Mouse (Mus musculus) spleen, postnatal 36 days (tissue): ENCODE data around the gene Micu1.
A peak's percentile ranks its signal among the peaks of the same experiment; 100 is the strongest.

Experiments
- DNase-seq, 2 experiments: peaks; one replicate each; pipeline ENCODE4 v3.0.0; 2022; ENCODE audit warnings: low spot score in 2 of 2, mixed read lengths in 1 of 2

The Micu1 gene

GRCm38 (mm10) chr10:59721555-59721954 is 19.3 kb downstream of the Micu1 start:
- no peak for DNase-seq

- DNase-seq, result no peak
These were observed 22.4 kb downstream of the Micu1 start for GRCm38 (mm10) chr10:59724634-59725033.

DNA sequence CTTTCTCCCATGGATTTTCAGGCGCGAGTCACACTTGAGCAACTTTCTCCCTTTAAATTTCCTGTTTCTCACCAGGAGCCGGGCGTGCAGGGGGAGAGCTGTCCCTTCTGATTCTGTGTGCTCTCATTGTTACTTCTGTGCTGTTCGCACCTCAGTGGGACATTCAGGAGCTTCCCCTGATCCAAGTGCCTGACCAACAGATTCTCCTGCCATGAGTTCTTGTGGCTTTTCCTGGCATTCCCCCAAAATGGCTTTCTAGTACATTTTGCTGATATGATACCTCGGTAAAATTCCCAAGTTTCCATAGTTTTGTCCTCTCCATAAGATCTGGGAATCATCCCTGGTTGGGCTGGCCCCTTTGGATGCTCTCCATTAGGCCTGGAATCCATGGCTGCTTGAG is 25.0 kb downstream of the Micu1 start:
- no peak for DNase-seq

- no peak for DNase-seq
These were observed 27.0 kb downstream of the Micu1 start for GRCm38 (mm10) chr10:59729261-59729660.

- DNase-seq, result no peak
These were observed 27.6 kb downstream of the Micu1 start for GRCm38 (mm10) chr10:59729842-59730241.

DNA sequence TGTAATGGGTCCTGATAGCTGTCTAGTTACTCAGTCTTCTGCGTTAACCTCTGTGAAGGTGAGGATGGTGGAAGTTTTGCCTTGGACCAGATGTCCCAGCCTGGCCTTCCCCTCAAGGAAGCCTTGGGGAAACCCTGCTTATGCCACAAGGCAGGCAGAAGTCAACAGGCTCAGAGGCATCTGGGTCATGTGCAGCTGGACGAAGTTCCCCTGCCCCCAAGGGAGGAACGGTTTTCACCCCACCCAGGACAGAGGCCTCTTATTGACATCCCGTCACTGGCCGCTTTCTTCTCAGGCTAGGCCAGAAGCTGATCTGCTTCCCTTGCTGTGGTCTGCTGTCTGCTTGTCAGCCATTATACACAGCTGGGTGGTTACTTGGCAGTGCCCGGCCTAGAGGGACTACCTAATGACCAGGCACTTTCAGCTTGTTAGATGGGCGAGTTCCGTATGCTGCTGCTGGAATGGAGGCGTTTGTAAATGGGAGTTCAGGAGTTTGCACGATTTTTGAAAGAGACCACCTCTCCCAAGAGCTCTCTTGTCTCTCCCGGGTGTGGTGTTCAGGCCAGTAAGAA is 33.8 kb downstream of the Micu1 start:
- DNase-seq, result peak; percentile 25 to 27

DNA sequence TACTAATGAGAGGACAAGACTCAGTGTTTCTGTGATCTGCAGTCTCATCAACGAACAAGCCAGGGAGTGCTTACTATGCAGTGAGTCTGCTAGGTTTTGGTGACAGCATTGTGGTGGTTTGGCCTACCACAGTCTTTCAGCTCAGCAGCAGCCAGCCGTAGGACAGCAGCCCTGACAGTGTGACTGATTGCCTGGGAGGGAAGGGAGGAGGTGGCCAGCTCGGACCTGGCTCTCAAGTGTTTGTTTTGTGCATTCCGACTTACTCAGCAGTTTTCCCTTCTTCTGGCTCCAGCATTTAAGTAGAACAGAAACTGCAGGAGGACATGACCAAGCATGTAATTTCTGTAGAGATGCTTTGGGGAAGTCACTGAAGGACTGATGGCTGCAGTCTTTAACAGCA is 39.2 kb downstream of the Micu1 start:
- no peak for DNase-seq

- no peak for DNase-seq
These were observed 41.1 kb downstream of the Micu1 start for GRCm38 (mm10) chr10:59743397-59743796.

- no peak for DNase-seq
These were observed 41.7 kb downstream of the Micu1 start for GRCm38 (mm10) chr10:59743969-59744368.

- DNase-seq, result no peak
These were observed 45.1 kb downstream of the Micu1 start for GRCm38 (mm10) chr10:59747334-59747733.

DNA sequence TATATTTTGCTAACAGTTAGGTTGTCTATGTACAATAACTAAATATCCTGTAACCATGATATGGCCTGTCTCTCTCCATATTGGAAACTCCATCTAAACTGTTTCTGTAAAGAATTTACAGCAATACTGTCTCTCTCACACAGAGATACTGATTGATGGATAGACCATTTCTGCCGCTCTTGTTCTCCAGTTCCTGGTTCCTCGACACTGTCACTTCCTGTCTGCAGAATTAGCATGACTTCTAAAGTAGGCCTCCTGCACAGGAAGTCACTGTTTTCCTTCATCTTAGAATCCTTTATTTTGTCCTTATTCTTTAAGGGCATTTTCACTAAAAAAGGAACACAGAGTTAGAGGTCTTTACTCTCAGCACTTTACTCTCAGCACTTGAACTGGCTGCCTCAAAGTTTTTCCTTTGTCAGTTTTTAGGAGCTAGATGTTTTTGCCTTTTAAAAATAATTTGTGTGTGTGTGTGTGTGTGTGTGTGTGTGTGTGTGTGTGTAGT is 46.5 kb downstream of the Micu1 start:
- no peak for DNase-seq

DNA sequence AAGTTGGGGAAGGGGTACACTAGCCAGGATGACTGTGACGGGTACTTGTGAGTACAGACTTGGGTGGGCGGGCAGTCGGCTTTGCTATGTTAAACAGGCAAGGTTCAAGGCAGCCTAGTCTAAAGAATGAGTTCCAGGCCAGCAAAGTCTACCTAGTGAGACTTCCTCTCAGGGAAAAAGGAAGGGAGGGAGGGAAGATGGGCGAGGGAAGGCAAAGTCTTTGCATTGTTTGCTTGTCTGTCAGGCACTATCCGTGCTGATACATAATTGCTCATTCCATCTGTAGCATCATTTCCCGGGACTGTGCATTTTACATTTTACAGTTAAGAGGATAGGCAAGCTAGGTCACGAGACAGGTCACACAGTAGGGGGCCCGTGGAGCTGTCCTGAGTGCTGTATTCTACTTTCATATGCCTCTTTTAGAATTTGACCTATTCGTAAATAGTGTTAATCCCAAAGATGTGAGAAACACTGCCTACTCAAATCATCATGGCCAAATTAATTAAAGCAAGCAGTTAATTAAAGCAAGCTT is 51.3 kb downstream of the Micu1 start:
- DNase-seq, result no peak

DNA sequence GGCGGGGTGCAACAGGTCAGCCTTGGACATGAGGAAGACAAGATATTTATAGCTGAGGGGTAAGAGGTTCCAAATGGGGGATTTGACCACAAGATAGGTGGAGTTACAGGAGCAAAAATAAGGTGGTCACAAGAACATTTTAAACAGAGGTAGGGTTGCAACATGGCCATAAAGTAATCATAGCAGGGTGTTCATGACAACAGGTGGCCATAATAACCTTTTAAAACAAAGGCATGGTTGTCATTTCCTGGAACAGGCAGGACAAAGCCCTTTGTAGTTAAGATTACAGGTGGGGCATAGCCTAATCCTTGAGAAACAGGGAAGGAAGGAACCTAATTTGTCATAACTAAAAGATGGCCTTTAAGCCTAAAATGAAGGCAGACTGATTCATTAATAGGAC is 51.8 kb downstream of the Micu1 start:
- DNase-seq, result no peak

- DNase-seq, result no peak
These were observed 52.6 kb downstream of the Micu1 start for GRCm38 (mm10) chr10:59754901-59755300.

- DNase-seq, result no peak
These were observed 53.4 kb downstream of the Micu1 start for GRCm38 (mm10) chr10:59755681-59756080.

DNA sequence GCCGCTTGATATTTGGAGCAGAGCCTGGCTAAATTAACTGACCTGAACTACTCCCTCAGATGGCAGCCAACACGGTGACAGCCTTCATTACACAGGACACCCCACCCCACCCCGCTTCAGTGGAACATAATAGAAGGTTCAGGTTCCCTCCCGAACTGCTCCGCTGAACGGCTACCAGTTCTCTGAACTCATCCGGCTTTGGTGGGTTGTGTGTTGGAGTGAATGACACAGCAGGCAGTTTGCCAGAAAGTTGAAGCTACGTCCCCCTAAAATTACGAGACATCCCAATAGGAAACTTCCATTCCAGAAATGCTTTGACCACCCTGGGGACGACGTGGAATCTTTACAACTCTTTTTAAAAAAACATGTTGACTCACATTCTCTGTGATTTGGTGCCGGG is 53.8 kb downstream of the Micu1 start:
- no peak for DNase-seq

GRCm38 (mm10) chr10:59756570-59756969 is 54.3 kb downstream of the Micu1 start:
- no peak for DNase-seq

GRCm38 (mm10) chr10:59764781-59765180 is 62.5 kb downstream of the Micu1 start:
- DNase-seq, result no peak

GRCm38 (mm10) chr10:59768369-59769079 is 66.2 kb downstream of the Micu1 start:
- DNase-seq, result no peak

- DNase-seq, result no peak
These were observed 69.2 kb downstream of the Micu1 start for GRCm38 (mm10) chr10:59771375-59772048.

- DNase-seq, result no peak
These were observed 69.7 kb downstream of the Micu1 start for GRCm38 (mm10) chr10:59772049-59772397.

- no peak for DNase-seq
These were observed 71.3 kb downstream of the Micu1 start for GRCm38 (mm10) chr10:59773441-59774140.
